Mouse (Mus musculus): ENCODE results near the gene Efna4. TPM values are rescaled to one million over a fixed set of nuclear protein-coding genes. Genes with fewer than 3 reads are reported as not detected.

Gene Efna4
- 1 to 10 TPM in 1 of 26 experiments, not detected in 25; 2.0 TPM for total RNA-seq (2018; cell fraction: chromatin; rRNA removed)
- not detected for total RNA-seq (2018; cell fraction: cytosol; rRNA removed)
- total RNA-seq (2018; cell fraction: nucleus; rRNA removed) = under 1 TPM in 1 of 26 experiments, not detected in 25; 0.46 TPM
- not detected in 3 replicates for polyA plus RNA-seq (2018)

GRCm38 (mm10) chr3:89337721-89338578, at the start of gene Efna4:
TSS of gene Efna4 (minus strand) at chr3:89338028.
- Histone ChIP-seq H3K36me3 (ENCODE audit: inconsistent target) (peaks cover 18% of the 10 kb centered on the region), H3K79me2 (ENCODE audit: inconsistent target) (no peaks in the 10 kb centered on the region), H3K4me3 (ENCODE audit: inconsistent target) (no peak within 1 kb of the TSS), H3K27ac (no peak within 1 kb of the TSS)
- 11% methylated on average over 33 of the region's 44 CpGs for WGBS (ENCODE audit: missing documents)

- H3K4me3 ChIP-seq (ENCODE audit: inconsistent target) = no peak overlapping the region
Observed at GRCm38 (mm10) chr3:89386438-89387420, 48.9 kb upstream of the Efna4 start.

GRCm38 (mm10) chr3:89385451-89385850, 47.6 kb upstream of the Efna4 start:
- Histone ChIP-seq H3K27ac (peak overlapping the region; percentile 39), H3K79me2 (ENCODE audit: inconsistent target) (peaks cover 99% of the 10 kb centered on the region), H3K4me3 (ENCODE audit: inconsistent target) (no peak overlapping the region), H3K36me3 (ENCODE audit: inconsistent target) (peaks cover 13% of the 10 kb centered on the region)
- 14% methylated on average over 2 of the region's 11 CpGs for WGBS (ENCODE audit: missing documents)

More at GRCm38 (mm10) chr3:89386438-89387420, 48.9 kb upstream of the Efna4 start:
- Histone ChIP-seq H3K79me2 (ENCODE audit: inconsistent target) (peaks cover 99% of the 10 kb centered on the region), H3K36me3 (ENCODE audit: inconsistent target) (peaks cover 3% of the 10 kb centered on the region; the same call in 1 of the 2 replicates), H3K27ac (peak overlapping the region; percentile 39)
- 73% methylated on average over 16 of the region's 17 CpGs for WGBS (ENCODE audit: missing documents)

- peaks cover 91% of the 10 kb centered on the region for H3K79me2 ChIP-seq (ENCODE audit: inconsistent target)
- H3K36me3 ChIP-seq (ENCODE audit: inconsistent target) = peaks cover 22% of the 10 kb centered on the region
- 85% methylated on average over 12 of the region's 12 CpGs for WGBS (ENCODE audit: missing documents)
- H3K27ac ChIP-seq = peak overlapping the region; percentile 39; the same call in 1 of the 2 replicates
- H3K4me3 ChIP-seq (ENCODE audit: inconsistent target) = no peak overlapping the region
Observed at GRCm38 (mm10) chr3:89384331-89385076, 46.7 kb upstream of the Efna4 start.

GRCm38 (mm10) chr3:89383651-89384255, 45.9 kb upstream of the Efna4 start:
- Histone ChIP-seq H3K36me3 (ENCODE audit: inconsistent target) (peaks cover 27% of the 10 kb centered on the region), H3K4me3 (ENCODE audit: inconsistent target) (no peak overlapping the region), H3K27ac (no peak overlapping the region), H3K79me2 (ENCODE audit: inconsistent target) (peaks cover 85% of the 10 kb centered on the region)
- 91% methylated on average over 5 of the region's 5 CpGs for WGBS (ENCODE audit: missing documents)

GRCm38 (mm10) chr3:89382950-89383349, 45.1 kb upstream of the Efna4 start:
- Histone ChIP-seq H3K4me3 (ENCODE audit: inconsistent target) (no peak overlapping the region), H3K36me3 (ENCODE audit: inconsistent target) (peaks cover 27% of the 10 kb centered on the region), H3K79me2 (ENCODE audit: inconsistent target) (peaks cover 77% of the 10 kb centered on the region), H3K27ac (no peak overlapping the region)
- WGBS (ENCODE audit: missing documents) = 96% methylated on average over 5 of the region's 5 CpGs

GRCm38 (mm10) chr3:89382033-89382882, 44.4 kb upstream of the Efna4 start:
- Histone ChIP-seq H3K27ac (no peak overlapping the region), H3K4me3 (ENCODE audit: inconsistent target) (no peak overlapping the region), H3K36me3 (ENCODE audit: inconsistent target) (peaks cover 27% of the 10 kb centered on the region), H3K79me2 (ENCODE audit: inconsistent target) (peaks cover 70% of the 10 kb centered on the region)
- WGBS (ENCODE audit: missing documents) = 85% methylated on average over 8 of the region's 9 CpGs

- H3K36me3 ChIP-seq (ENCODE audit: inconsistent target) = peaks cover 27% of the 10 kb centered on the region
- H3K4me3 ChIP-seq (ENCODE audit: inconsistent target) = no peak overlapping the region
- H3K27ac ChIP-seq = no peak overlapping the region
- peaks cover 60% of the 10 kb centered on the region for H3K79me2 ChIP-seq (ENCODE audit: inconsistent target)
- 91% methylated on average over 10 of the region's 11 CpGs for WGBS (ENCODE audit: missing documents)
Observed at GRCm38 (mm10) chr3:89381233-89381632, 43.4 kb upstream of the Efna4 start.

- peaks cover 55% of the 10 kb centered on the region for H3K79me2 ChIP-seq (ENCODE audit: inconsistent target)
- no peak overlapping the region for H3K4me3 ChIP-seq (ENCODE audit: inconsistent target)
- H3K36me3 ChIP-seq (ENCODE audit: inconsistent target) = peaks cover 27% of the 10 kb centered on the region
- WGBS (ENCODE audit: missing documents) = 97% methylated on average over 16 of the region's 18 CpGs
- no peak overlapping the region for H3K27ac ChIP-seq
Observed at GRCm38 (mm10) chr3:89380711-89381110, 42.9 kb upstream of the Efna4 start.

- peaks cover 51% of the 10 kb centered on the region for H3K79me2 ChIP-seq (ENCODE audit: inconsistent target)
- WGBS (ENCODE audit: missing documents) = 98% methylated on average over 14 of the region's 14 CpGs
- H3K27ac ChIP-seq = no peak overlapping the region
- H3K4me3 ChIP-seq (ENCODE audit: inconsistent target) = no peak overlapping the region
- peaks cover 27% of the 10 kb centered on the region for H3K36me3 ChIP-seq (ENCODE audit: inconsistent target)
Observed at GRCm38 (mm10) chr3:89380291-89380690, 42.5 kb upstream of the Efna4 start.

- Histone ChIP-seq H3K36me3 (ENCODE audit: inconsistent target) (peaks cover 27% of the 10 kb centered on the region), H3K27ac (no peak overlapping the region), H3K4me3 (ENCODE audit: inconsistent target) (no peak overlapping the region), H3K79me2 (ENCODE audit: inconsistent target) (peaks cover 43% of the 10 kb centered on the region)
- 85% methylated on average over 26 of the region's 31 CpGs for WGBS (ENCODE audit: missing documents)
Observed at GRCm38 (mm10) chr3:89379388-89380131, 41.7 kb upstream of the Efna4 start.

GRCm38 (mm10) chr3:89378394-89379067, 40.7 kb upstream of the Efna4 start:
- Histone ChIP-seq H3K79me2 (ENCODE audit: inconsistent target) (peaks cover 33% of the 10 kb centered on the region), H3K4me3 (ENCODE audit: inconsistent target) (no peak overlapping the region), H3K36me3 (ENCODE audit: inconsistent target) (peaks cover 27% of the 10 kb centered on the region), H3K27ac (no peak overlapping the region)
- WGBS (ENCODE audit: missing documents) = 12% methylated on average over 26 of the region's 29 CpGs
